Mouse (Mus musculus) spleen, postnatal 14 days (tissue): ENCODE measurements around the gene Gm12248.
"Not testable (repeated sequence)": the region's sequence is repeated elsewhere in the genome, so short reads cannot be mapped to it uniquely, and the experiment has no call there.

ENCODE experiments used
- DNase-seq, 2 experiments: peaks; one replicate each; pipeline ENCODE4 v3.0.0; 2021 to 2022; ENCODE audit warnings: low spot score in 2 of 2

Gm12248 gene

DNA sequence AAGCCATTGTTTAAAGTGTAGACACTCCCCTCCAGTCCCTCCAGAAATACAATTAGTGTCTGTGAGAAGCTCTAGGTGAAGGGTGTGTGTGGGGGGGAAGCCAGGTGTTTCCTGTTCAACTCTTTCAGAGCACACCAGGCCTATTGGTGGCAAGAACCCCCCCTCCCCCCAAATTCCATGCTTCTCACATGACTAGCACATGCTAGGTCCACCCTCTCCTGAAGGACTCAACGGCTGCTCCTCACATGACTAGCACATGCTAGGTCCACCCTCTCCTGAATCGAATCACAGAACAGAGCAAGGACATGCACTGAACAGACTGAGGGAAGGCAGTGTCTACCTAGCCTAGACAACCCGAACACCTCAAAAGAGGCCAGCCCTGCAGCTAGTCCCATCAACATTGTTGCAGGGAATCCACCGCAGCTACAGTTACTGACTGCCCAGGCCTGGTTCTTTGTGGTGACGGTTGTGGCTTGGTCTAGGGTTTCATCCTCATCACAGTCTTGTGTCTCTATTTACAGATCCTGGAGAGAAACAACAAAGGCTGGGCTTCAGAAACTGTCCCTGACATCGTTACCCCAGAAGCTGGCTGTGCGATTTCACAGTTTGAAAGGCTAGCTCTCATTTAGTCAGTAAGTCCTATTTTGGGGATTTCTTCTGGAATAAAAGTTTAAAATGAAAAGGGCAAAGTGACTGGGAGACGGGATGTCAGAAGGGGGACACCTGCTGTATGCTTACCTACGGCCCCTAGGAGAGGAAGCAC lies 9.8 kb upstream of the Gm12248 start:
- peak in 1 of 2 experiments; percentile 17 for DNase-seq

DNA sequence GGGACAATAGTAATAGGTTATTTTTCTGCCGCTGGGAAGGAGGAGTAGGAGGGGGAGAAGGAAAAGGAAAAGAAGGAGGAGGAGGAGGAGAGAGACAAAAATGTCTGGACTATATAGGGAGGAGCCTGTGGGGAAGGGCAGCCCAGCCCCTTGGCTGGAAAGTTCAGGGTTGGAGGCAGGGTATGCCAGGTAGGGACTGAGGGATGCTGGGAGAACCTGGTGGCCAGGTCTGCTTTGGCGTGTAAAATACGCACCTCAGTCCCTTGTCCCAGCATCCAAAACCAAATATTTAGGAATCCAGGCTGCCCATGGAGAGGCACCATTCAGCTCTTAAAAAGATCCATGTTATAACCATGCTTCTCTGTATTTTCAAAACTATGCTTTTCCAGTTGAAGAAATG lies 9.2 kb upstream of the Gm12248 start:
- no peak for DNase-seq

DNA sequence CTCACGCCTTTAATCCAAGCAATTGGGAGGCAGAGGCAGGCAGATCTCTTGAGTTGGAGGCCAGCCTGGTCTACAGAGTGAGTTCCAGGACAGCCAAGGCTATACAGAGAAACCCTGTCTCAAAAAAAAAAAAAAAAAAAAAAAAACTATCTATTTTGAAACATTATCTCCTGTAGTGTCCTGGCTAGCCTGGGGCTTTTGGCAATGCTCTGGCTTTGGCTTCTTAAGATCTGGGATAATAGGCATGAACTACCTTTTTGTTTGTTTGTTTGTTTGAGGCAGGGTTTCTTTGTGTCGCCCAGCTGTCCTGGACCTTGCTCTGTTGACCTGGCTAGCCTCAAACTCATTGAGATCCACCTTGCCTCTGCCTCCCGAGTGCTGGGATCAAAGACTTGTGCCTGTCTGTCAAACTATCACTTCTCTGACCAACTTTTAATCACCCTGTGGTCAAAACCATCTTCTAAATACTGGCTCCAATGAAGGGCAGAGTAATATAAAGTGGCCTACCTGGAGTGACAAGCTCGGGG lies 8.3 kb upstream of the Gm12248 start:
- no peak for DNase-seq

DNA sequence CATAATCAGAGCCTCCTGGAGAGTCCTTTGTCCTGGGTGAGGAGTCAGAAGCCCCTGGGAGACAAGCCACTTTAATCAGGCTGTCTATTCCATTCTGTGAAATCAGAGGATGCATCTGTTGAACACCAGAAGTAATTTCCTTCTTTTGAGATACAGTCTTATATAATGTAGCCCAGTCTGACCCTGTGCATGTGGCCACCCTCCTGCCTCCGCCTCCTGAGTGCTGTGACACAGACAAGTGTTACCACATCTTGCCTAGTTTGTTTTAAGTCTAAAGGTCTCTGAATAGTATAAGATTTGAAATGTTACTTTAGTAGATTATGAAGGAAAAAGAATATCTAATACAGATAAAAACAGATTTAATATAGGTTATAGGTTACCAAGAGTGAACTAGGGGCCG lies 7.1 kb upstream of the Gm12248 start:
- no peak for DNase-seq

DNA sequence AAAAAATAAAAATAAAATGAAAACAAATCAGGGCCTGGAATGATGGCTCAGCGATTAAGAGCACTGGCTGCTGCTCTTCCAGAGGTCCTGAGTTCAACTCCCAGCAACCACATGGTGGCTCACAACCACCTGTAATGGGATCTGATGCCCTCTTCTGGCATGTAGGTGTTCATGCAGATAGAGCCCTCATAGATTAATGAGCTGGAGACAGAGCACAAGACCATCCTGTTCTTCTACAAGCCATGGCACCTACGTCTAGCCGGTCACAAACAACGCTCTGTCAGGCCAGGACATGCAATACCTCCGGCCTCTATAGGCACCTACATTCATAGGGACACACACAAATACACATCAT lies 5.4 kb upstream of the Gm12248 start:
- not testable (repeated sequence) for DNase-seq

DNA sequence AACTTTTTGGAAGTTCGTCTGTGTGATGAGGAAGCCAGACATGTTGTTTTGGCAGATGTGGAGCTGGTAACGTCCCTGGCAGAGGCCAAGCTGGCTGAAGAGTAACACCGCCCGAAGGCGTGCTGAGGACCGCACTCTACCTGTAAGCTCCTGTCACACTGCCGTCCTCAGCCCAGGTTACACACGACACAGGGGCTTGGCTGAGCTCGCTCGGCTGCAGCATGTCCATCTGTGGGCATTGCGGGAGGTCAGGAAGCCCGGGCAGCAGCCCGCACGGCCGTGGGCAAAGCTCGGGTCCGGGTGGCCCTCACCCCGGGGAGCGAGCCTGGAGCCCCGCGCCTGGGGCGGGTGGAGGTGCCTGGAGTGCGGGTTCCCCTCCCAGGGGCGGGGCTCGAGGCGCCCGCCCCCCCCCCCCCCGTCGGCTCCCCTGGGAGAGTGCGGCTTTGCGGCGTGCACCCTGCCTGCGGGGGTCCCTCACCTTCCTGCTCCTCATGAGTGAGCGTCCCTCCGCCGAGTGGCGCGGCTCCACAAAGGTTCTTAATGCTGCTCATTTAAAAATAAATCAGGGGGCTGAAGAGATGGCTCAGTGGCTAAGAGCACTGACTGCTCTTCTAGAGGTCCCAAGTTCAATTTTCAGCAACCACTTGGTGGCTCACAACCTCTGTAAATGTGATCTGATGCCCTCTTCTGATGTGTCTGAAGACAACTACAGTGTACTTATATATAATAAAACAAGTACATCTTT lies 4.9 kb upstream of the Gm12248 start:
- no peak for DNase-seq

DNA sequence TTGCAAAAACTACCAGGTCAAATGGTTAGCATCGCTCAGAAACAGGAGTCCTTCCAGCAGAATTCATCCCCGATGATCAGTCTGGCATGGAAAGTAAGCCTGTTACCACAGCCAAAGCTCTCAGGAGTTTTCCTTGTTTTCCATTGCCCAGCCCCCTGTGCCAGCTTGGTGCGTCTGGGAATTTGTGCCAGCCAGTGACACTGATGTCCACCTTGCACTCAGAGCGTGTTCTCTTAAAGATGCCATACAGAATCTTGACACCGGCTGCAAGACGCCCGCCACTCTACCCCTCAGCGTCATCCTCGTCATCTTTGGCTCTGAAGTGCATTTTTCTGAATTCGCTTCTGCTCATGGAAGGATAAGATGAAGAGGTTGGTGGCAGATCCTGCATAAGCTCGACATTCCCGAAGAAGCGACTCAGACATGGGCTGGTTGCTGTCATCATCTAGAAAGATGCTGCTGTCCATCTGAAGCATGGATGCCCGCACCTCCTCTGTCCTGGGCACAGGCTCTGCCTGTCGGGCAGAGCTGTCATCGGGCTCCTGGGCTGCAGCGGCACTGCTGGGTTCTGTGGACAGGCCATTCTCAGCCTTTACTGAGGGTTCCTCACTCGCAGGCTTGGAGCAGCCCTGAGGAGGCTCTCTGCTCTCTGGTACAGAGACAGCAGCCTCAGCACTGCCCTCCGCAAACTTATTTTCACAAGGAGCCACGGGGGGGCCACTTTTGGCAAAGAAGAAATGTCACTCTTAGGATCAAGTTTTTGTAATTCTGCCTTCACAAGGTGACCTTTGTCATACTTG lies 4.1 kb upstream of the Gm12248 start:
- no peak for DNase-seq

DNA sequence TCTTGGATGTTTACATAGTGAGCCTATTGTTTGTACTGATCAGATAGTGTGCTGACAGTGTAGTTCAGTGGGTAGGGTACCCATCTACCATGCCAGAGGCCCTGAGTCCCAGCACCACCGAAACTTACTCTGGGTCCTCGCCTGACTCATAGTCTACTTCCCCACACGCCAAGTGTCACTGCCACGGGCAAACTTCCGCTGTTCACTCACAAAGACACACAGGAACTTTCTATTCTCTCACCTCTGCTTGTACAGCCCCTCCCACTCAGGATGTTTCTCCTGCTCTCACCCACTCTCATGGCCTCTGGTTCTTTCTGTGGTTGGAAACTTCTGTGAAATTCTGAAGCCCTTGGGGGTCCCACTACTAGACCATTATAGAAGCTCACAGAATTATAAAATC lies 3.2 kb upstream of the Gm12248 start:
- no peak for DNase-seq

DNA sequence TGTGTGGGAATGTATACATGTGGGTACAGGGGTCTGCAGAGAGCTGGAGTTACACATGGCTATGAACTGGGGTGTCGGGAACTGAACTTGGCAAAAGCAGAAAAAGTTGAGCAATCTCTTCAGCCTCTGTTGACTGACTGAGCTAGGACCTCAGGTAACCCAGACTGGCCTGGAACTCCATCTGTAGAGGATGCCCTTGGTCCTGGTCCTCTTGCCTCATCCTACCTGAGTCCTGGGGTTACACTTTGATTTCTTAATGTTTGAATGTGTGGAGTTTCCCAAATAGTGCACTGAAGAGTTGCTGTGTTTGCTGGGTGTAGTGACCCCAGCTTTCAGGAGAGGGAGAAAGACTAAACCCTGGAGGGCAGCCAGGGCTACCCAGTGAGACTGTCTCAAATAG lies 2.6 kb upstream of the Gm12248 start:
- no peak for DNase-seq

DNA sequence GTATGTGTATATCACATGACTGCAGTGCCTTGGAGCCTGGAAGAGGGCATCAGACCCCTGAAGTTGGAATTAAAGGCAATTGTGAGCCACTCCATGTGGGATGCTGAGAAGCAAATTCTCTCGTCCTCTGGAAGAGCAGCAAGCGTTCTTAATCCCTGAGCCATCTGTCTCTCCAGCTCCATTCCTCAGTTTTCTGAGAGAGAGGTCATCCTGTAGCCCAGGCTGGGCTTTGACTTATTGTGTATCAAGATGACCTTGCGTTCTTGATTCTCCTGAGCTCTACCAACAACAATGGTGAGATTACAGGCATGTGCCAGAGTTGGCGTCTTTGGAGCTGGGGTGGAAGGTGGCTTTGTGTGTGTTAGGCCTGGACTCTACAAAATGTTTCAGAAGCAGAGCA lies 1.8 kb upstream of the Gm12248 start:
- DNase-seq = no peak

DNA sequence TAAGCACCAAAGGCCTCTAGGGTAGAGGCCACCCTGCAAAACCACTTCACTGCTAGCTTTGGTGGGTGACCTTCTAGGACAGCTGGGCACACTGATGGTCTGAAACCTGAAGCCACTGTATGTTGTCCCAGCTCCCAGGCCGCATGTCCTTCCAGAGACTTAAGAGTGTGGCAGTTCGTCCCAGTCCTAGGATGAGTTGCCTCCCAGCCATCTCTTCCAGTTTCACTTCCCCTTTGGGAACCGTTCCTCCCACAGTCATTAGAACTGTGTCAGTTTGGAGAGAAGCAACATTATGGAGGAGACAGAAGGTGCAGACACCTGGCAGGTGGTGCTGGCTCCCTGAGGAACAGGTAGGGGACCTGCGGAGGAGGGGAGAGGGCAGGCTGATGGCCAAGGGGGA lies 393 bp downstream of the Gm12248 start:
- DNase-seq = no peak

DNA sequence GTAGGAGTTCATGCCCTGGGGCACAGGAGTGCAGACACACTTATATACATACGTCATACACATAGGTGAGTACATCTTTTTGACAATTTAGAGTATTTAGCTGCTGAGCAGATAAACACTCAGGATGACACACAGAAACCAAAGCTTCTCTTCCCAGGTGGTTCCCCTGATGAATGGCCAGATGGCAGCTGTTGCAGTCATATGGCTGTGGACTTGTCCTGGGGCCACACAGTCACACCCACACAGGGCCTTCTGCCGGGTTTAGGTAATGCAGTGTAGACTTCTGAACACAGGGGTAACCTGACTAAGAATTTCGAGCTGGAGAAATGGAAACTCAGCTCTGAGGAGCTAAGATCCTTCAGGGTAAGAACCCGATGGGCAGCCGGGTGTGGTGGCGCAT lies 11.2 kb downstream of the Gm12248 start:
- no peak for DNase-seq

DNA sequence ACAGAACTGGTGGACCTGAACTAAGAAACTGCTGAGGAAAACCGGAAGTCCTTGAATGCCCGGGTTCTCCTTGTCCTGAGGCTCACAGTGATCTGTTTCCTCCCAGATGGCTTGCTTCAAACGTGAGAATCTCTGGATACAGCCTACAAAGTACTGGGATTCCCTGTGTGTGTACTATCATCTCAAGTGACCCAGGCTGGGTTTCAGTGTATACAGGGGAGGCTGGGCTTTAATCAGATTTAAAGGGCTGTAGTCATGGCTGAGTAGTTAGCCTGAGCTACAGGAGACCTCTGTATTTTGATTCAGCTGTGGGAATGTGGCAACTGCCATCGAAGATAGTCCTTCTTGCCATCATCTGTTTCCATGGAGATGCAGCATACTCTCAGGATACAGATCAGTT lies 15.7 kb downstream of the Gm12248 start:
- no peak for DNase-seq

DNA sequence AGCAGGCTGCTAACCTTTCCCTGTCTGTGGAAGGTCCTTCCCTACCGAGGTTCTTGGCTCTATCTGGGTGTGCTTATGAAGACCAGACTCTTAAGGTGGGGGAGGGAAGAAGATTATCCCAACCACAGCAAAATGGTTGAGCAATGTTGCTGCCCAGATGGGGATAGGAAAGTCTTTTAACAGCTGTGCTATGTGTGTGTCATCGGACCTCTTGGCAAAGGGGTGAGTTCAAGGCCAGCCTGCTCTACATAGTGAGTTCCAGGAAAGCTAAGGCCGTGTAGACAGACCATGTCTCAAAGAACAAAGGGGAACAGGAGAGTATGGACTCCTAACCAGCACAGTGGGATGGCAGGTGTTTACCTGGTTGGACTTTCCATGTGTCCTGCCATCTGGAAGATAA lies 20.0 kb downstream of the Gm12248 start:
- no peak for DNase-seq

DNA sequence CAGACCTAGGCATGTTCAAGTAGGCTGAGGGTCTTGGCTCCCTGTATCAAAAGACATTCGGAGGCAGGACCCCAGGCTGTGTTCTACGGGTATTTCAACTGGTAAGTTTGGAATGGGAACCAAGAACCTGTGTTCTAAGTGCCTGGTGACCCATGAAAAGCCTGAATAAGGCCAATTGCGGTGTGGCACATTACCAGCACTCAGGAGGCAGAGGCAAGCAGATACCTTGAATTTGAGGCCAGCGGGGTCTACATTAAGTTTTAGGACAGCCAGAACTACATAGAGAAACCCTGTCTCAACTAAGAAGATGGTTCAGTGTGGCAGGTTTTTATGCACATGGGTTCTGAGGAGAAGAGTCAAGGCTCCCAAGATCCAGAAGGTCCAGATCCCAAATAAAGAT lies 27.9 kb downstream of the Gm12248 start:
- DNase-seq = no peak

DNA sequence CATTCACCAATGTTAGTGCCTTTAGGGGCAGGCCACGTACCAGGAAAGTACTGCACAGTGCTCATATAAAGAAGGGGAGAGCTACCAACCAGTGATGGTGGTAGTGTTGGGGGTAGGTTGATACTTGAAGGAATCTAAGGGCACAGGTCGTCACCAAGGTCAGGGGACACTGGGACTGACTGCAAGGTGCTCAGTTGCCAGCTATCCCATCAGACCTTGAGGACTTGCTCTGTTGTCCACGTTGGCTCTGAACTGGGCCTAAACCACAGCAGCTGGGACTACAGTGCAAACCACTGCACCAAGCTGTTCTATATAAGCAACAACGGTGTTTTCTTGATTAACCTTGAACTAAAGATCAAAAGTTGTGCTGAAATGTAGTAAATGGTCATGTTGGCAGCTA lies 30.3 kb downstream of the Gm12248 start:
- no peak for DNase-seq

DNA sequence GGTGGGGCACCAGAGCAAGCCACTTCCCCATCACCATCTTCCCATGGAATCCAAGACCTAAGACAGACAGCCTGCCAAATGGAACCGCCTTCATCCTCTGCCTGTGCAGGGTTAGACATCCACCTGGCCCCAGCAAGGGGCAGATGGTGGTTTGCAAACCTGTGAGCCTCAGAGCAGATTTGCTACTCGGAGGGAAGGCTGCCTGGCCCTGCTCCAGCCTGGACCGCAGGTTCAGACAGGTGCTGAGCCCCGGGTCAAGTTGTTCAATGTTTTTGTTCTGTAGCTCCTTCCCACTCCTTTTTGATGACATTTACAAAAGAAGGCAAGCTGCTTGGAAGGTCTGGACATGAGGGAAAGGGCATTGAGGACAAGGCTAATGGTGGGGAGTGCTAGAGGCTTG lies 31.7 kb downstream of the Gm12248 start:
- not testable (repeated sequence) for DNase-seq

DNA sequence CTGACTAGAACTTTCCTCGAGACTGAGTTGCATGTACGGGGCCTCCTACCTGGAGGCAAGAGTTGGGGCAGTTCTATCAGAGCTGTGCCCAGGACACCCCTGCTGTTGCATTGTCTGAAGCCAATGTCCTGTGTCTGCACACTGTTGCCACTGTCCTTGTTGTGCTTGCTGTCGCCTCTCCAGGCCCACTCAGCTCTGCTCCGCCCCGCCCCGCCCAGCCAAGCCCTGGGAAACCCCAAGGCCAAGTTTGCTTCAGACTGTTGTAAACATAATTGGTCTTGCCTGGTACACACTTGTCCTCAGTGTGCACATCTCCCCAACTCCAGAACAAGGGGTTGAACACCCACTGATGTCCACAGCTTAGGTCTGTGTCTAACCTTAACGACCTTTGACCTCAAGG lies 33.2 kb downstream of the Gm12248 start:
- DNase-seq = not testable (repeated sequence)

DNA sequence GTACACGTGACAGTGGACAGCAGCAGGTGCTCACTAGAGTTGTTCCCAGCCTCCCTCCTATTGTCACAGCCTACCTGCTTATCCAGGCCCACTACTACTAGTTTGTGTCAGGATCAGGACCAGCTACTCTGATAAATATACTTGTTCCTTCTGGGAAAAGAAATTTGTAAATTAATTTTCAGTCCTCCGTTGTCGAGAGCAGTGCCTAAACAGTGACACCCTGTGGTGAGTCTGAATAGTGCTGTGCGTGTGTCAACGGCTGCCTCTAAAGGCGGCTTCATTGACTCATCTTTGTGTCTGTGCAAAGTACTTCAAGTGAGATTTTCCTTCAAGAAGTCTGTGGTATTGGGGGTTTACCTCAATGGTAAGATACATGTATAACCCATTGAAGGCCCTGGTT lies 35.5 kb downstream of the Gm12248 start:
- peak in 1 of 2 experiments; percentile 25 for DNase-seq

DNA sequence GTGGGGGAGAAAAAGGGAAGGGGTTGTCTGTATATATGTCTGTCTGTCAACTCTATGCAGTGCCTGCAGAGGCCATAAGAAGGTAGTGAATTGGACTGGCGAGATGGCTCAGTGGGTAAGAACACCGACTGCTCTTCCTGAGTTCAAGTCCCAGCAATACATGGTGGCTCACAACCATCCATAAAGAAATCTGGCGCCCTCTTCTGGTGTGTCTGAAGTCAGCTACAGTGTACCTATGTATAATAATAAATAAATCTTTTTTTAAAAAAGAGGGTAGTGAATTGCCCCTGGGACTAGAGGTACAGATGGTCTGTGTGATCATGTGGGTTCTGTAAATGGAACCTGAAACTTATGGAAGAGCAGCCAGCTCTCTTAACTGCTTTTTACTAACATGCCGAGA lies 46.5 kb downstream of the Gm12248 start:
- DNase-seq = no peak

DNA sequence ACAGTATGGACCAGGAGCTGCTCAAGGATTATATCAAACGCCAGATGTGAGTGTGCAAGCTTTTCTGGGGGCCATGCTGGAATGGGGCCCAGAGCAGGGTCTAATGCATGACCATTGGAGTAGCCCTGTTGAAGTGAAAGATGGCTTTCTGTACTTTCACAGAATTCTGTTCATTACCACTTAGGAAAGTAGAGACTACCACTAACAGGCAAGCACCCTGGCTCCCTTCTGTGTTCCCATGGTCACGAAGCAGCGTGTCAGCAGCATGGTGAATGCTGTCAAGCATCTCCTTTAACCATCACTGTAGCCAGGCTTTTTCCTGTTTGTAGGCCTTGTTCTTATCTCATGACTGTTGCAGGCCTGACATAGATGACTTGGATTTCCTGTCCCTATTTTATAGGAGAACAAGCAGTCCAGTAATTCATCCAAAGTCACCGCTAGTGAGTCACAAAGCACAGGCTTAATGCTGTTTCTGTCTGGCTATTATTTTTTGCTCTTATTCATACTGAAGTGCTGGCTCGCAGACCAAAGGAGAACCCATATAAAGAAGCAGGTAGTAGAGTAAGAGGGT lies 50.0 kb downstream of the Gm12248 start:
- no peak for DNase-seq

DNA sequence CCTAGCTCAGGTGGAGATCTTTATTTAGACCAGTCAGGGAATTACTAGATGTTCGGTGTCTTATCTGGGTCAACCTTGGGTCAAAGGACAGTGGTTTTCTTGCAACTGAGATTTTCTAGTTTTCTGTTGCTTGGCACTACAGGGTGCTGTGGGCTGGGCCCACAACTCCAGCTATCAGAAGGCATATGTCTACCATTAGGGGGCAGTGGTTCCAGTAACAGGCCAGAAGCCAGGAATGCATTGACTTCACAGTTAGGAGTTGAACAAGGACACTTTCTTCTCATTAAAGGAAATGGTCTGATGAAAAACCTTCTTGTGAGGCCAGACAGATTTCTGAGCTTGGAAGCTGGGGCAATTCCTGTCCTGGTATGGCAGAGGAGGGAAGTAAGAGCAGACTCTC lies 53.9 kb downstream of the Gm12248 start:
- no peak for DNase-seq
